Mouse (Mus musculus): Measurements from ENCODE around the gene Zswim8.

DNA sequence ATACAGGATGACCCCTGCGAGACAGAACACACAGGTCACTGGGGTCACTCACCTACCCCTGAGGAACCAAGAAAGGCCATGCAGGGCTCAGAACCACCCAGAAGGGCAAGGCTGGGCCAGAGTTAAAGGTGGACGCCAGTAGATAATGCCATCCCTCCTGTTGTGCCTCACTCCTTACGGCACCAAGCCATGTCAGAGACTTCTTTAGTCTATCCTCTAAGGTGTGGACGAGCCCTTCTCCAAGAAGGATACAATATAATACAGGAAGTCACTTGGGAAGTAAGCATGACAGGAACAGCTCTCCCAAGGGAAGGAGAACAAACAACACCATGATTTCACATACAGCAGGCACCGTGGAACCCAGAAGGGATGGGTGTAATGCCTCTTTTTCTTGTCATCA is 57.6 kb downstream of the Zswim8 start:
- TF ChIP-seq HCFC1 (IDR thresholded peaks at IDR 0.05; ENCODE audit: borderline replicate concordance, insufficient read depth, low read length) (no peak), ZNF384 (IDR thresholded peaks at IDR 0.05; ENCODE audit: low read depth, low read length) (no peak), CHD2 (IDR thresholded peaks at IDR 0.05; ENCODE audit: low read depth, low read length) (no peak), ZC3H11A (IDR thresholded peaks at IDR 0.05; ENCODE audit: borderline replicate concordance, low read depth, low read length) (no peak), MAFK (IDR thresholded peaks at IDR 0.05; ENCODE audit: insufficient read depth, low read depth, low read length) (no peak)

Data from ES-E14 (cell line).